Mouse (Mus musculus) cerebellum, postnatal 25 days (tissue): Measurements from ENCODE around the gene Slc7a11.
"Not testable (repeated sequence)": the region's sequence is repeated elsewhere in the genome, so short reads cannot be mapped to it uniquely, and the experiment has no call there.

ENCODE experiments used
- DNase-seq, 2 experiments: peaks; one replicate each; pipeline ENCODE4 v3.0.0; 2021; ENCODE audit warnings: mixed read lengths in 2 of 2

Slc7a11 gene

DNA sequence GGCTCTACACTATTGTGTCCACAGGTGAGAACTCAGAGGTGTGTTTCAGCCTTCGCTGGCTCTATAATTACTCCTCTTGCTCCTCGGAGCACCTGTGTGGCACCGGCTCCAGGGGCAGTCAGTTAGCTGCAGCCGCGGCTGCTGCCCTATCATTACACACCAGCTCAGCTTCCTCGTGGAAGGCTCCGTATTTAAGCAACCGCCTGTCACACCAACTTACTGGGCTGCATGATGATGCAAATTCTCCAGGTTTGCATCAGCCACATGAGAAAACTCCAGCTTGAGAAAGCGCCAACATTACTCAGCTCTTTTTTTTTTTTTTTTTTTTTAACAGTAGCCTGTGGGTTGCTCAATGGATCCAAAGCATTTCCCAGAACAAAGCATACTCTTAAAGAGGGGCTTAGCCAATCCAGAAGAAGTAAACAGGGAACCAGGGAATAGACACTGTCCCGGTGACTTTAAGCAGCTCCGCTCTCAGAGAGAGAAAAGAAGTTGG is at the start of gene Slc7a11:
Gene Slc7a11 (minus strand): TSS at position 194 of the 496 bp plus-strand sequence.
- DNase-seq: peak; percentile 14 to 19

DNA sequence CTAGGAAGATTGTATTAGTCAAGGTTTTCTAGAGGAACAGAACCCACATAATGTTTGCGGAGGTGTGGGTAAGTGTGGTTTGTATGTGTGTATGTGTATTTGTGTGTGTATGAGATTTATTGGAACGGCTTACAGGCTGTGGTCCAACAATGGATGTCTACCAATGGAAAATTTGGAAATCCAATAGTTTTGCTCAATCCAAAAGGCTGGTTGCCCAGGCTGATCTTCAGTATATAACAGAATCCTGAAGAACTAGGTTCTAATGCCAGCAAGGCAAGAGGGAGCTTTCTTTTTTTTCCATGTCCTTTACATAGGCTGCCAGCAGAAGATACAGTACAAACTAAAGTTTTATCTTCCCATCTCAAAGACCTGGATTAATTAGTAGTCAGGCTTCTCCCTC is 48.3 kb upstream of the Slc7a11 start:
- DNase-seq: no peak

DNA sequence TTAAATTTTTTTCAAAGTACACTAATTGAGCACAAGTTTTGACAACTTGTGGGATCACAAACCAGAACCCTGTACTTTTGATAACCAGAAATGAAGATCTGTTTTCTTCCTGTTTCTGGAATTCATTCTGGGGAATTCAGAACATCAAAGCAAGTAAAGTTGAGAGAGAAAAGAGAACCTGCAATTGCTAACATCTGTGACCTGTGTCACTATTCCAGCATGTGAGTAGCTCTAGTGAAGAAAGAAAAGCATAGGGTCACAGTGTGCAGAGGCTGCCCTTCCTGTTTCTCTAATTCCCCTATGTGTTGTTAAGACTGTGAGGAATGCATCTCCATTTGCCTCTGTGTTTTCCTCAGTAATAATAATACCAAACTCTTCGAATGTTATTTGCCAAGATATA is 40.7 kb upstream of the Slc7a11 start:
- no peak for DNase-seq

DNA sequence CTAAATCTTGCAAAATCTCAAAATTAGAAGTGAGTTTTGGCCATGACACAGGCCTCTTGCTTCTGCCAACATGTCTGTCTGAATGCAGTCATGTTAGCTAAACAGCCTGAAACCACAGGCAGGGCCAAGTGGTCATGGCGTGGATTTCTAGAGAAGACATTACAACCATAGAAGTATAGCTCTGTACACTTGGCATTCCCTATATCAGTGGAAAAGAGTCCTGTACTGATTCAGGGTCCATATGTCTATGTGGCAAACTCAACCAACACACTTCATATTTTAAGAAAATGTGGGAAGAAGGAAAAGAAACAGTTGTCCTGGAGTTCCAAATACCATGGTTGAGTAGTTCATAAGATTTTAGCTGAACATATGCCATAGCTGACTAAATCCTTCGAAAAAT is 18.8 kb upstream of the Slc7a11 start:
- no peak for DNase-seq

DNA sequence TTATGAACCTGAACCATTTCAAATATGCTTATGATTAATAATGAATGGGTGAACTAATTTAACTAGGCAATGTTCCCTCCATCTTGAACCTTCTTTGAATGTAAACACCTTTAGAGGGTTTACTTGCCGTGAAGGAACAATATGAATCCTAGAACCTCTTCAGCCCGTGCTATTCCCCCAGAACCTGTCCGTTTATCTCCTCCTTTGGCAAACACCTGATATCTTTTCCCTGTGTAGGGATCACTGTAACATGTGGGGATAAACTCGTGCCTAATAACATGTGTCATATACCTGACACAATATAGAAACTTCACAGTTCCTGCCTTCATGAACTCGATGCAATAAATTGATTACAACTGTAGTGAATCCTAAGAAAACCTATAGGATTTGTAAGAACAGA is 13.7 kb upstream of the Slc7a11 start:
- no peak for DNase-seq

DNA sequence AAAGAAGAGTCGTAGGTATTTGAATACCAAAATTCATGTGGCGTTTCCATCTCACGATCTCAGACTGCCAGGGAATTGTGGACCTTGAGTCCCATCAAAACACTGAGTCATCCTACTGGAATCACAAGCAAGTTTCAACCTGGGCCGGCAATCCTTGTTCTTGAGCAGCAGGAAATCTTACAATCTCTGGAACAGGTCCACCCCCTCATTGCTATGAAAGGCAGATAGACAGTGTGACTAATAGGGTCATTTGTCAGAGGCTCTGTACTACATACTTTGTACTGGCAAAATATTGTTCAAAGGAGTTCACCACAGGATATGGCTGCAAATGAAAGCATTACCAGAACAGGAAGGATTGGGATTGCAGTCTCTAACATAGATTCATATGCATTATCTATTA is 13.2 kb upstream of the Slc7a11 start:
- DNase-seq: no peak

DNA sequence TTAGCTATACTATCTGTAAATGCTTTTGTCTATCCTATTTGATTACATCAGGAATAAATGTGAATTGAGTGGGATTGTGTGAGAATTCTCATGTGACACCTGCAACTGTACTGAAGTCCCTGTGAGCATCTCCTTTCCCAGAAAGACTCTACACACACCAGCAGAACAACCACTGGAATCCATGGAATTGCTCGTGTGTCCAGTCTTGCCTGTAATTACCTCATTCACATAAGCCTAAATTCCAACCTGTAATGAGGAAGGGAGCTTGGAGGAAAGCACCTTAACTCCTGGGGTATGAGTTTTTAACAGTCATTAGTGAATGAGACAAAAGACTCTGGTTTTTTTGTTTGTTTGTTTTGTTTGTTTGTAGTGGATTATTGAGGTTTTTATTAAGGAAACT is 12.6 kb upstream of the Slc7a11 start:
- DNase-seq: no peak

DNA sequence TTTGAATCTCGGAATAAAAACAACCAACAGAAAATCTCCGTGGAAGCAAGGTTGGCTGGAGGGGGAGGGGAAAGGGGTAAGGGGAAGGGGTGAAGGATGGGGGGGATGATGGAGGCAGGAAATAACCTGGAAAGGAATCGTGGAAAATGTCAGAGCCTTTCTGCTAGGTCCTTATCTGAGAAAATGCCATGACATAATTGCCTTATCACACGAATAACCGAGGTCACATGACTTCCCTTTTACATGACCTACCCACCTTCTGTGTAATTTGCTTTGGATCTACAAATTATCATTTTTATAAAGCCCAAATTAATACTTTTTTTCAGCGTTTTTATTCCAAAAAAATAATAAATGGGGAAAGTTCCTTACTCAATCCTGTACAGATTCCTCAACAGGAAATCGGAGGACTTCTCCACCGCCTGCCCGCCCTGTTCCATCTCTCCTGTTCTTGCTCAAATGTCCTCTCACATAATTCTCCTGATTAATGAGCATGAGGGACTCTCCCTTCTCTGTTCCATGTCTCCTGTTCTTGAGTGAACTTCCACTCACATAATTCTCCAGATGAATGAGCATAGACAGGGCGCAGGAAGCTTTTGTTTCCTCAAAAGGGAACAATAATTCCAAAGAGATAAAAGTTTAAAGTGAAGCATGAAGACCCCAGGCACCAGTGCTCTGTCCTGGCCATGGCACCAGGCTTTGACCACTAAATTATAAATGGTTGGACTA is 1.8 kb upstream of the Slc7a11 start:
- no peak for DNase-seq

DNA sequence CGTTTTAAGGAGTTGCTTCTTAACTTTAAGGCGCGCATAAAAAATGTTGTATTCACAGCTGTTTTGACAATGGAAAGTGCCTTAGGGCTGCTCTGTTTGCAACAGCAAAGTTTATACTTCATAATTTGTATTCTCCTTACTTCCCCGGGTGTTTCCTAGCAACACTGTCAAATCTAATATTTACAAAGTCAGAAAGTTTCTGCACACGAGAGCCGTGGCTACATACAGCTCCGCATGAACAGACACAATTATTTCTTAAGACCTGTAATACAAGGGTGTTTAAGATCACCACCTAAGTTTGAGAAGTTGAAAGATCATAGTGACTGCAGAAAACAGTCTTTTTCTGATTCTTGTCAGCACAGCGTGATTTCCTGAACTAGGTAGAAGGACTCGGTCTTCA is 528 bp upstream of the Slc7a11 start:
- no peak for DNase-seq

DNA sequence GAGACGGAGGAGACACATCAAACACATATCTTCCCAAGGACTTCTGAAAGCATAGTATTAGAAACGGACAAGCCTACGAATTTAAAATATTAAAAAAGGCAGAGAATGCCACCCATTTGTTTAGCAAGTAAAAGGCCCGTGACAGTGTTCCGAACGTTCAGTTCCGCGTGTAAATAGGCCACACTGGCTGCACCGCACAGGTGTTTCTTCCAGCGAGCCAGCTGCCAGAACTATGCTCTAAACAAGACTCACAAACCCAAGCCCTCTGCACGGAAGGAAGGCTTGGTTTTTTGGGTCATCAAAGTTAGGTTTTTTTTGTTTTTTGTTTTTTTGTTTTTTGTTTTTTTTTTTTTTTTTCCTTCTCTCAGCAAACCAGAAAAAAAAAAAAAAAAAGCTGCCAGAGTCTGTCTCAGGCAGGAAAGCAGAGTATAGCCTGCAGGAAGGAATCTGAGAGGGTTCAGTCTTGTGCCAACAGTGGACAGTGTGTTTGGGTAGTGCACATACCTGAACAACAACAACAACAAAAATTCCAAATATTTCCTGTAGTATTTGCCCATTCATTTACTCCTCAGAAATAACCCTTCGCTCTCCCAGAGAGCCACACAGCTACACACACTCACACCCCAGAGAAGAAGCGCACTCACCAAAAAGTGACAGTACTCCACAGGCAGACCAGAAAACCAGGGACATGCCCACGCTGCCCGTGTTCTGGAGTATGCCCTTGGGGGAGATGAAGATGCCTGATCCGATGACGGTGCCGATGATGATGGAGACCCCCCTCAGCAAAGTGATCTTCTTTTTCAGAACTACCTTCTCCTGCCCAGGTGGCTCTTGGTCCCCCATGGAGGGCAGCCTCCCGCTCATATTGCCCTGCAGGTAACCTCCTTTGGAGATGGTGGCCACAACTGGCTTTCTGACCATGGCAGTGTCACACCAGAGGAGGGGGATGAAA is 797 bp downstream of the Slc7a11 start:
- peak; percentile 3 to 5 for DNase-seq

DNA sequence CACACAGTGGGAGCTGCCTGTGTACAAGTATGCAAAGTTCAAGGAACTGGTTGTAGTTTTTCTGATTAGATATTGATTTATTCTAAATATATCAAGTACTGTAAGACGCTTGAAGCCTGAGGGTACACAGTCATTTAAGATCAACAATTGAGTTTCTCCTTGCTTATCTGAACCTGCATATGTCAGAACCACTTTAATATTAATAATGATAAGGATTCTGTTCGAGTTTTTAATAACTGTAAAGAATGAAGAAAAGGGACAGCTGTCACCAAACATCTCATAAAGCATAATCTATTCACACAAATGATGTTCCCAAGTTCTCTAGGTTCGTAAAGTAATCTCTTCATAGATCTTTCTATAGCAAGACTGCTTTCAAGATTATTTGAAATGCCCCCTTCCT is 2.1 kb downstream of the Slc7a11 start:
- no peak for DNase-seq

DNA sequence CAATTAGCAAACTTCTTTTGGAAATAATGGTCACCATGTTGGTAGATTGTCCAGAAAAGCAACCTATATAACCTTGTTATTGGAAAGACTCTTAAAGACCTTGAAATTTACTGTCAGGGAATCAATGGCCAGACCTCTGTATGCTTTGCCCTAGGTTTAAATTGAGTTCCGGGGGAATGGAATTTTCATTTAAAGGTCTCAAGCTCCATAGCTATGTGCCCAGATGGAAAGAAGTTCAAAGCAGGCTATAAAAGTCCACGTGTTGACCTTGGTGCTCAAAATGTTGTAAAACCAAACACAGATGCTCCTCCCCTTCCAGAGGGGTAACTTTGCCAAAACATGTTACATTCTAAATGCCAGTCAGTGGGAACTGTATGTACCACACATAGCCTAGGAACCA is 3.0 kb downstream of the Slc7a11 start:
- DNase-seq: no peak

DNA sequence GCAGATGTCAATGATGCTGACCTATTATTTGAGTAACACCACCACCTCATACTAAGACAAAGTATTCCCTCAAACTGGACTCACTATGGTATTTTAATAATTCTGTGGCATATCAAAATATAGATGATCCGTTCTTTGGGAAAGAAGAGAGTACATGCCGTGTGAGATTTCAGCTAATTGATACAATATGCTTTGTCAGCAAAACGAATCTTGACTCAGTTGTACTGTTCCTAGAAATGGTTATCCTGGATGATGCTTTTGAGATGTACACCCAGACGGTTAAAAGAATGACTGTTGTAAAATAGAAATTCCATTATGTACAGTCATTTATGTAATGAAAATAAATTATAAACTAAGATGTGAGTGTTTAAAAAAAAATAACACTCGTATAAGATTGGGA is 4.0 kb downstream of the Slc7a11 start:
- no peak for DNase-seq

DNA sequence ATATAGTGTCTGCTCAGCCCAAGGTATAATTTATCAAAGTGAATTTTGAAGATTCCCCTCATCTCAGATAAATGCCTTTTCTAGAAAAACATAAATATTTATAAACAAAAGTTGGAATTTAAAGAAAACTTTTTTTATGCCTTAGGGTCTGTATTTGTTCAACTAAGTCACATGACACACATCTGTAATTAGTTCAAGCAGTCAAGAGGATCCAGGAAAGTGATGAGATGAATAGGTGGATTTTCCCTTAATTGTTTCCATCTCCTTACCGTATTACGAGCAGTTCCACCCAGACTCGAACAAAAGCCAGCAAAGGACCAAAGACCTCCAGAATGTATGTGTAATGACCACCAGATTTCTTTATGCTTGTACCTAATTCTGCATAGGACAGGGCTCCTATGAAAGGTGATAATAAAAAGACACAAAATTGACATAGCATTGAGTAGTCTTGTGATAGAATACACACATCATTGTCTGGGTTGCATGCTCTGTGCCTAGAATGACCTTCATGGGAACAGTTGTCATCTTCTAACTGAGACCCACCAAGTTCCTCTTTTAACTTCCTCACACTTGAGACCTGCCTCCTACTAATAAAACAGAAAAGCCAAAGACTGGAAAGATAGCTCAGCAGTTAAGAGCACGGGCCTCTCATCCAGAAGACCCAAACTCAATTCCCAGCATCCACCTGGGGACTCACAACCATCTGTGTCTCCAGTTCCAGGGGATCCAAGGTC is 4.7 kb downstream of the Slc7a11 start:
- DNase-seq: no peak

DNA sequence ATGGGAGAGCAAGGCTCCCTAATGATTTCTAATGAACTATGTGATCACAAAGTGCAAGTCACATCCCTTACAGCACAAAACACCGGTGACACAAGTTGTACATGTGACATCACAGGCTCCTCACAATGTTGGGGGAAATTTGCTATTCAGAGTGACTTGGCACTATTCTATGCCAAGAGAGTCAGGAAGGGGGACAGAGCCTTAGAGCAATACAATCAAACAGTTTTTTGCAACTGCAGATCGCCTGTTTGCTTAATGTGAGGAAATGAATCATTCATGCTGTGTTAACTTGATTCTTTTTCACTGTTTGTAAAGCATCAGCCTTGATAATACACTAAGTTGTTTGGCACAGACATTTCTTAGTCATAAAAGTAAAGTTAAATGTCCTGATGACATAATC is 5.3 kb downstream of the Slc7a11 start:
- not testable (repeated sequence) for DNase-seq

DNA sequence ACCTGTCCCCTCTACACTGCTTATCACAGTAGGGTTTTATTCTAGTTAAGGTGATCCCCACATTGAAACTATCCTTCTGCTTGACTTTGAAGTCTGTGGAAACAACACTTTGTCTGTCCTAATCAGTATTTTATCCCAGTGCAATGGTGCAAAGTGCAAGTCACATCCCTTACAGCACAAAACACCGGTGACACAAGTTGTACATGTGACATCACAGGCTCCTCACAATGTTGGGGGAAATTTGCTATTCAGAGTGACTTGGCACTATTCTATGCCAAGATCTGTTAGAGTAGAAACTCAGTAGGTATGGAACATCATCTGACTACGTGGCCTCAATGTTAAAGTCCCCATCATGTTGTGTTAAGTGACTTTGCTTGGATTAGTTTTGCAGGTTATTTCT is 7.0 kb downstream of the Slc7a11 start:
- DNase-seq: not testable (repeated sequence)

DNA sequence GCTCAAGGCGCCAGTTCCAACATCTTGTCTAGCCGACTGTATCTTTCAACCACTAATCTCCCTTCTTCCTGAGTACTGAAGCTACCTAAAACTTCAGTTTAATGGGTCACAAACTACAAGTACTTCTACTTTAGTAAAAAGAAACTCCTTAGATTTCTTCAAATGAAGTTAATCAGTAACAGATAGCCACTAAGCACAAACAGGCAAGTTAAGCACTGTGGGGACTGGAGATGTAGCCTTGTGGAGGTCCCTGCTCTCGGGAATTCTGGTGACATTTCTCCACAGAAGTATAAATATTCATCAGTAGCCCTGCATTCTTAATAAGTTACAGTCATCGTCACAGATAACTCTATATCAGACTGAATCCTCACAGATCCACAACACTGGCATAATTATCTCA is 9.6 kb downstream of the Slc7a11 start:
- no peak for DNase-seq

DNA sequence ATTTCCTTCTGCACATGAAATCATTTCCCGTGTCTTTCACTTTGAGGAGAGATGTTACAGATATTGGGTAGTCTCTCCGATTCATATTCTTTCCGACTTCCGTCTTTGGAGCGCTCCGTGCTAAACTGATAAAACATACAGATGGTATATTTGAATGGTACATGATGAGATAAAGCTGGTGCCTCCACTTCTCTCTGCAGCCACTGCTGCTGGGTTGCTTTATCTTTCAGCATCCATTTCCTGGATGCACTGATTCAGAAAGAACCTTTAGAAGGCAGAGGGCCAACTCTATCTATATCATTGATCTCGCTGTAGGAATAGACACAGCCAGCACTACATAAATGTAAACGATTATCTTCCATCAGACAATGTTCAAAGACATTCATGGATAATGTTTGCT is 12.6 kb downstream of the Slc7a11 start:
- DNase-seq: no peak

DNA sequence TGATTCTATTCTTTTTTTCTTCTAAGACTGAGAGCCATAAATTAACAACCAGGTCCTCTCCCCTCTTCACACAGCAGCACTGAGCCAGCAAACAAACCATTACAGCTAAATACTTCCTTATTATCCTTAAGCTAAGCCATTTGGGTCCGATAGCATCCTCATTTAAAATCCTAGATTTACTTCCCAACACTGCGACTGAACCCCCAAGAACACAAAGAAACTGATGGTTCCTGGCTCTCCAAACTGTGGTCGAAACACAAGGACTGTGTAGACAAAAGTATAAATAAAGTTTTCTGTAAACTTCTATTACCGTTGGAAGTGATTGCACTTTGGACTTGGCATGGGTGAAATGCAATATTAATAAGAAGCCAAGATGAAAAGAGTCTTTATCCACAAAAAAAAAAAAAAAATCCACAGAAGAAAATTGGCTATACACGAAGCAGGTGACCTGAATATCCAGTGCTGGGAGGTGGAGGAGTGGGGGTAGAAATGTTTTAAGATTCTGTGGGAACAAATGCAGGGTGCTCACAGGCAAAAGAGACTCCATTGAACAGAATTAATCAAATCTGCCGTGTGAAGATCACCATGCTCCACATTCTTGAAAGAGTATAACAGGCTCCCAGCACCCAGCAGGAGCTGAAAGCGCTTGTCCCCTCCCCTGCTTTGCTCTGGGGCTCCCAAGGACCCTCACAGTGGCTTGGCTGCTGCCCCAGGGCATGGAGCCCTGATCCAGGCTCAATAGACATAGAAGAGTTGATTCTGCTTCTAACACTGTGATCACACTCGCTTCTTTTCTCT is 21.7 kb downstream of the Slc7a11 start:
- peak in 1 of 2 experiments; percentile 34 for DNase-seq

DNA sequence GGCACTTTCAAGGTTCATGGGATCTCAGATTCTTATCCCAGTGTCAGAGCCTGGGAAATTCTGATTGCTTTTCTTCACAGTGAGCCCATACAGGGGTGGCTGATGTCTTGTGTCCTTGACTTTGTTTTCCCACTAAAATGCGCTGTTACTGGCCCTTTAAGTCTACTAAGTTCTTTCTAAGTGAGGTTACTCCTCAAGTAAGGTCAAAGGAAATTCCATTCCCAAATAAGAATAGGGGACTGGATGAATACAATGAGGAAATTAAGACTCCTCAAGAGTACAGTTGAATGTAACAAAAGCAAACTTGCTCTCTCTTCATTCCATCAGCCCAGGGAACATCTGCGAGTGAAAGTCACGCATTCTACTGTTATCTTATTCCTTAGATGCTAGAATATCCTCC is 24.3 kb downstream of the Slc7a11 start:
- no peak for DNase-seq

DNA sequence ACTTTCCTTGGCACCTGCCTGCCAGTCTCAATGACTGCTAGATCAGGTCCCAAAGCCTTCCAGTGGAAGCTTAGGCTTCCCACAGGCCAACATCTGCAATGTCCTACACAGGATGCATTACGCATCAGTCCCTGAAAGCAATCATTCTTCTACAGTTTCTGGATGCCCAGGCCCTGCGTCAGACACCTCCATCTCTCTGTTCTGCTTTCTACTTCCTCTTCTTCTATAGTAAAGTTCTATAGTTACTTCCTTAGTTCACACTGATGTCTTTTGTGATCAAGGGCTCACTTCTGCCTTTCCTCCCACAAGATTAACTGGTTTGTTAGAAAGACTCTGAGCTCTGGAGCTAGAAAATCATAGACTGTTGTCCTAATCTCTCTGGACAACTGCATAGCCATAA is 36.6 kb downstream of the Slc7a11 start:
- no peak for DNase-seq

DNA sequence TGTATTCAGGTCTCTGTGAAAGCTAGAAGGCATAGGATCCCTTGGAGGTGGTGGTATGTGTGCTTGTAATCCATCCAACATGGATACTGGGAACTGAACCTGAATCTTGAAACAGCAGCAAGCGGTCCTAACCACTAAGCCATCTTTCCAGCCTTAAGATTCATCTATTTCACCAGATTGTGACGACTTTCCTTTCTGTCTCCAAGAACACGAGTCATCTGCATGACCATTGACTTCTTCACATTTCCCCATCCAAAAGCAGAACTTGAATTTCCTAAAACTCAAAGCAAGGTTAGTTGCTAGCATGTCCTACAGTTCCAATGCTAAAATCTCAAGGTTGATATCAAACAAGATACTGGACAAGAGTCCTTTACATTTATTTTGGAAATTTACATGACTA is 37.5 kb downstream of the Slc7a11 start:
- DNase-seq: no peak
